Mouse (Mus musculus): ENCODE data around the gene Guf1. TPM values are rescaled to one million over a fixed set of nuclear protein-coding genes. Genes with fewer than 3 reads are reported as not detected.

Guf1 gene
- polyA plus RNA-seq (2012; ENCODE audit: insufficient read depth, insufficient read length, missing spikeins), result 36.7 and 46.3 TPM in 2 replicates

DNA sequence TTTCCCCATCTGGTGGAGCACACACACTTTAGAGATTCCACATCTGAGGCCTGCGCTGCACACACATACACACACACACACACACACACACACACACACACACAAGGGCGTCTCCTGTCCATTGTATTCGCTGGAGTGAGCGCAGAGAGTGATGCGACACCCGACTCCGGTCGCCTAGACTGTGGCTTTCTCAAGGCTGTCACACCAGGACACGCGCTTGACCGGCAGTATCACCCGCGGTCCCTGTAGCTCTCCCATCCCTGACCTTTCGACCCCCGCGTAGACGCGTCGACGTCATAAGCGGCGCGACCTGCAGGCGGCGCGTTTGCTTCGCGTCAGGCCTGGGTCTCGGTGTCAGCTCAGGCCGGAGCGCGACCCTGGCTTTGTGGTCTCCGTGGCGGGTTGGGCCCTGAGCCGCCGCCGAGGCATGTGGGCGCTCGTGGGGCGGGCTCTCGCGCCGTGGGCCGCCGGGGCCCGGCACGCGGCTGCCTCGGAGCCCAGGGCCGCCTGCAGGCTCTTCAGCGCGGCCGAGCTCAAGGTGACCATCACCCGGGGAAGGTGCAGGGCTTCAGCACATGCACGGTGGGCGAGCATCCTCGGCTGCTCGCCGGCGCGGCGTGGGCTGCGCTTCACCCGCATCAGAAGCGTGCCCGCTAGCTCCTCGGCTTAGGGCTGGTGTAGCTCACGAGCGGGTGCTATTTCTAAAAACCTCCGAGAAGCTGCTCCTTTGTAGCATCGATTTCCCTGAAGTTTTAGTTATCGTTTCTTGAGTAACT, at the start of gene Guf1:
Gene Guf1 (plus strand): TSS at position 296 of the 776 bp plus-strand sequence.
- H3K4me3 ChIP-seq (ENCODE audit: insufficient read depth, low read depth, low read length), result peak within 1 kb of the TSS; percentile 95
- H3K4me1 ChIP-seq (ENCODE audit: control insufficient read depth, insufficient read depth, insufficient read length, low read length), result no peaks in the 10 kb centered on the region
- H3K27ac ChIP-seq (replicated peaks; ENCODE audit: low read depth, low read length), result peak within 1 kb of the TSS; percentile 65

GRCm38 (mm10) chr5:69507045-69507444, 49.7 kb upstream of the Guf1 start:
- Histone ChIP-seq H3K4me1 (ENCODE audit: control insufficient read depth, insufficient read depth, insufficient read length, low read length) (no peaks in the 10 kb centered on the region), H3K27ac (replicated peaks; ENCODE audit: low read depth, low read length) (no peak overlapping the region), H3K4me3 (ENCODE audit: insufficient read depth, low read depth, low read length) (no peak overlapping the region)

GRCm38 (mm10) chr5:69511631-69512030, 45.1 kb upstream of the Guf1 start:
- Histone ChIP-seq H3K27ac (replicated peaks; ENCODE audit: low read depth, low read length) (no peak overlapping the region), H3K4me1 (ENCODE audit: control insufficient read depth, insufficient read depth, insufficient read length, low read length) (no peaks in the 10 kb centered on the region), H3K4me3 (ENCODE audit: insufficient read depth, low read depth, low read length) (no peak overlapping the region)

- Histone ChIP-seq H3K4me1 (ENCODE audit: control insufficient read depth, insufficient read depth, insufficient read length, low read length) (no peaks in the 10 kb centered on the region), H3K4me3 (ENCODE audit: insufficient read depth, low read depth, low read length) (no peak overlapping the region), H3K27ac (replicated peaks; ENCODE audit: low read depth, low read length) (no peak overlapping the region)
These were observed 44.5 kb upstream of the Guf1 start for GRCm38 (mm10) chr5:69512203-69512602.

- H3K27ac ChIP-seq (replicated peaks; ENCODE audit: low read depth, low read length), result no peak overlapping the region
- H3K4me1 ChIP-seq (ENCODE audit: control insufficient read depth, insufficient read depth, insufficient read length, low read length), result no peaks in the 10 kb centered on the region
- no peak overlapping the region for H3K4me3 ChIP-seq (ENCODE audit: insufficient read depth, low read depth, low read length)
These were observed 36.0 kb upstream of the Guf1 start for GRCm38 (mm10) chr5:69520661-69521278.

DNA sequence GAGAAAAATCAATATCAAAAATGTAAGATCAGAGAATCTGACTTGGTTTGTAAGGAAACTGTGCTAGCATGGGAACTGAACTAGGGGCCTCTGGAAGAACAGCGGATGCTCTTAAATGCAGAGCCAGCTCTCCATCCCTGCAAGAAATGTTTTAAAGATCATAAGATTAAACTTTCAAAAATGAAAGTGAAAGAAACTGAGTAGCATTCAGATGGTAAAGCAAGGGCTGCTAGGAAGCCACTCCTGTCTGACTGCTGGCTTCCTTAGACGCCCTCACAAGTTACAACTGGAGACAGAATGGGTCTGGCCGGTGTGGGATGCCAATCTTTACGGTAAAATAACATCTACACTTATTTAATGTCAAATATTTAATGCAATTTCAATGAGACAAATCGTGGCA, 34.7 kb upstream of the Guf1 start:
- H3K4me3 ChIP-seq (ENCODE audit: insufficient read depth, low read depth, low read length), result no peak overlapping the region
- no peak overlapping the region for H3K27ac ChIP-seq (replicated peaks; ENCODE audit: low read depth, low read length)
- no peaks in the 10 kb centered on the region for H3K4me1 ChIP-seq (ENCODE audit: control insufficient read depth, insufficient read depth, insufficient read length, low read length)

- no peak overlapping the region for H3K4me3 ChIP-seq (ENCODE audit: insufficient read depth, low read depth, low read length)
- no peak overlapping the region for H3K27ac ChIP-seq (replicated peaks; ENCODE audit: low read depth, low read length)
- no peaks in the 10 kb centered on the region for H3K4me1 ChIP-seq (ENCODE audit: control insufficient read depth, insufficient read depth, insufficient read length, low read length)
These were observed 32.8 kb upstream of the Guf1 start for GRCm38 (mm10) chr5:69523944-69524343.

DNA sequence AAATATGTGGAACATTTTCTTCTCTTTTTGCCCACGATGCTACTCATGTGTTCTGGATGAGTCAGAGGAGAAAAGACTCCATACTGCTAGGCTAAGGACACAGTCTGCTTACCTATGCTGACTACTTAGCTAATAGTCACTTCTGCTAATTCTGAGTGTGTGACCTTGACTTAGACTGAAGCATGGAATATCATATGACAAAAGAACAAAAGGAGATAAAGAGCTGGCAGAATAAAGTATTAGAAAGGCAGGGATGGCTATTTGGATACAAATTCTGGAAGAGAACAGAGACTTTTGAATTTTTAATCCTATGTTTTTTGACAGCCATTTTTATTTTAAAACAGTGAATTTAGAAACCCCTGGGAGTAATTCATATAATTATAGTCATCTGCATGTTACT, 15.0 kb upstream of the Guf1 start:
- H3K27ac ChIP-seq (replicated peaks; ENCODE audit: low read depth, low read length), result no peak overlapping the region
- no peak overlapping the region for H3K4me3 ChIP-seq (ENCODE audit: insufficient read depth, low read depth, low read length)
- H3K4me1 ChIP-seq (ENCODE audit: control insufficient read depth, insufficient read depth, insufficient read length, low read length), result no peaks in the 10 kb centered on the region

GRCm38 (mm10) chr5:69542489-69542888, 14.2 kb upstream of the Guf1 start, which contains the start of gene Yipf7:
Gene Yipf7 (minus strand): TSS chr5:69542648.
- H3K4me1 ChIP-seq (ENCODE audit: control insufficient read depth, insufficient read depth, insufficient read length, low read length), result no peaks in the 10 kb centered on the region
- H3K4me3 ChIP-seq (ENCODE audit: insufficient read depth, low read depth, low read length), result no peak within 1 kb of the TSS
- H3K27ac ChIP-seq (replicated peaks; ENCODE audit: low read depth, low read length), result no peak within 1 kb of the TSS

DNA sequence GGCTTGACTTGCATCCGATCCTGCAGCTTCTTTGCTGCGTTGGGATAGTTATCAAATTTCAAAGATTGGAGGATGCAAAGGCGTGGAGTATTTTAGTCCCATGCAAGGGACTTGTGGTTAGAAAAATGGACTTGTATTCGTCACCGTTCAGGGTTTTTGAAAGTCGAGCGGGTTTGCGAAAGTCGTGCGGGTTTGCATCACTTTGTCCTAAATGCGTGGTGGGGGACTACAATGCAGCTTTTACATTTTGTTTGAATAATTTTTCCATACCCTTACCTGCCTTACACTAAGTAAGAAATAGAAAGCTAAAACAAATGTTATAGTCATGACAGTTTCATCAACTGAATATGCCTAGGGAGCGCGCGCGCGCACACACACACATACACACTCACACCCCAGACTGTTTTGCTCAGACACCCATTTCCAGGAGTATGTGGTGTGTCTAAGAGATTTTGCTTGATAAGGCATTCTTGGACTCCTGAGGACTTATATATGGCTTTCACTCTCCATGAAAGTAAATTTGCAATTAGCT, 747 bp downstream of the Guf1 start:
- Histone ChIP-seq H3K4me1 (ENCODE audit: control insufficient read depth, insufficient read depth, insufficient read length, low read length) (no peaks in the 10 kb centered on the region), H3K4me3 (ENCODE audit: insufficient read depth, low read depth, low read length) (peak overlapping the region; percentile 95), H3K27ac (replicated peaks; ENCODE audit: low read depth, low read length) (no peak overlapping the region)

- Histone ChIP-seq H3K27ac (replicated peaks; ENCODE audit: low read depth, low read length) (peak within 1 kb of the TSS; percentile 56), H3K4me1 (ENCODE audit: control insufficient read depth, insufficient read depth, insufficient read length, low read length) (no peaks in the 10 kb centered on the region), H3K4me3 (ENCODE audit: insufficient read depth, low read depth, low read length) (peak within 1 kb of the TSS; percentile 84)
These were observed 35.1 kb downstream of the Guf1 start, which contains the start of gene Gnpda2 for GRCm38 (mm10) chr5:69591640-69592461. Gene Gnpda2 (minus strand): TSS chr5:69592340.

DNA sequence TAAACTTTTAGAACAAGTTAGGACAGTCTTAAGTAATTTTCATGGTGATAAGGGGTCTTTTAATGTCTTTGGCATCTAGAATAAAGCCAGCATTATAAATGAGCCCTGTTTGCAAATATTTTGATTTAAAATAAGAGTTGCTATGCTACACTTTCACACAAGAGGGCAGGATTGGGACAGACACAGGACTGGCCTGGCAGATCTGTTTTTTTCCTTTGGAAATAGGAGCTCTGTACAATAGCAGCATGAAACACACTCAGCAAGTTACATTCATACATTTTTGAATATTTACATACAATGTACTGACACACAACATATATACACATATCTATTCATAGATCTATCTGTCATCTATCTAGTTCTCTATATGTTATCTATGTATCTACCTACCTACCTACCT, 44.3 kb downstream of the Guf1 start:
- H3K27ac ChIP-seq (replicated peaks; ENCODE audit: low read depth, low read length), result no peak overlapping the region
- no peaks in the 10 kb centered on the region for H3K4me1 ChIP-seq (ENCODE audit: control insufficient read depth, insufficient read depth, insufficient read length, low read length)
- H3K4me3 ChIP-seq (ENCODE audit: insufficient read depth, low read depth, low read length), result no peak overlapping the region

GRCm38 (mm10) chr5:69613209-69613796, 56.6 kb downstream of the Guf1 start:
- no peak overlapping the region for H3K27ac ChIP-seq (replicated peaks; ENCODE audit: low read depth, low read length)
- H3K4me1 ChIP-seq (ENCODE audit: control insufficient read depth, insufficient read depth, insufficient read length, low read length), result no peaks in the 10 kb centered on the region
- H3K4me3 ChIP-seq (ENCODE audit: insufficient read depth, low read depth, low read length), result no peak overlapping the region

GRCm38 (mm10) chr5:69620899-69621298, 64.2 kb downstream of the Guf1 start:
- Histone ChIP-seq H3K4me1 (ENCODE audit: control insufficient read depth, insufficient read depth, insufficient read length, low read length) (no peaks in the 10 kb centered on the region), H3K27ac (replicated peaks; ENCODE audit: low read depth, low read length) (no peak overlapping the region), H3K4me3 (ENCODE audit: insufficient read depth, low read depth, low read length) (no peak overlapping the region)
